Mouse (Mus musculus) liver, embryonic 14.5 days (tissue): Measurements from ENCODE around the gene Stx12. TPM values are rescaled to one million over a fixed set of nuclear protein-coding genes. Genes with fewer than 3 reads are reported as not detected.

Experiments
- ATAC-seq: fragments of 200-750 bp; cut with Nextera tagmentation; 2 replicates; pipeline ENCODE4 v1.8.0; 2017; ENCODE audit warnings: moderate number of reproducible peaks, mild to moderate bottlenecking, moderate library complexity; ENCODE audit not compliant: insufficient read depth
- DNase-seq, 3 experiments: peaks; one replicate each; pipeline ENCODE4 v3.0.0-alpha.2; 2012 to 2013; ENCODE audit warnings: low read depth in 3 of 3, low spot score in 3 of 3
- H3K27ac ChIP-seq: fragments of 300-500 bp; sonication (generic); 2 replicates; pipeline ENCODE4 v1.5.1; 2014; ENCODE audit warnings: moderate library complexity, mild to moderate bottlenecking, control low read depth, inconsistent platforms
- H3K27me3 ChIP-seq: fragments of 300-500 bp; sonication (generic); 2 replicates; pipeline ENCODE4 v1.6.1; 2014; ENCODE audit warnings: mild to moderate bottlenecking, low read length, moderate library complexity; ENCODE audit not compliant: control insufficient read depth, insufficient read depth
- H3K36me3 ChIP-seq: fragments of 300-500 bp; sonication (generic); replicated peaks from 2 replicates; pipeline ENCODE4 v1.6.1; 2014; ENCODE audit warnings: low read depth; ENCODE audit not compliant: control insufficient read depth, insufficient read depth
- H3K4me1 ChIP-seq, 2 experiments: fragments of 200-500 bp in 1 of 2; fragments of 300-500 bp in 1 of 2; sonication (generic) in 1 of 2; replicated peaks; 2 replicates each; pipeline ENCODE4 v1.6.1; 2012 to 2014; ENCODE audit warnings: antibody characterized with exemption in 1 of 2, inconsistent platforms in 1 of 2, low read length in 1 of 2; ENCODE audit not compliant: control insufficient read depth in 2 of 2, insufficient read depth in 2 of 2
- H3K4me2 ChIP-seq: fragments of 300-500 bp; sonication (generic); 2 replicates; pipeline ENCODE4 v1.6.1; 2014; ENCODE audit warnings: low read depth, mild to moderate bottlenecking, control low read depth, moderate library complexity
- H3K4me3 ChIP-seq, 2 experiments: fragments of 200-500 bp in 1 of 2; fragments of 300-500 bp in 1 of 2; sonication (generic) in 1 of 2; 2 replicates each; pipeline ENCODE4 v1.5.1; 2012 to 2014; ENCODE audit warnings: low read depth in 2 of 2, low read length in 2 of 2, mild to moderate bottlenecking in 2 of 2, control low read depth in 1 of 2, inconsistent platforms in 1 of 2, moderate library complexity in 1 of 2; ENCODE audit not compliant: insufficient read depth in 1 of 2
- H3K9ac ChIP-seq: fragments of 300-500 bp; sonication (generic); replicated peaks from 2 replicates; pipeline ENCODE4 v1.6.1; 2014; ENCODE audit warnings: mild to moderate bottlenecking, control low read depth, moderate library complexity
- H3K9me3 ChIP-seq: fragments of 300-500 bp; sonication (generic); 2 replicates; pipeline ENCODE4 v1.6.1; 2016; ENCODE audit warnings: low read length, mixed read lengths; ENCODE audit not compliant: control insufficient read depth
- CTCF ChIP-seq: IDR thresholded peaks from 2 replicates; pipeline ENCODE4 v1.5.1; 2016; ENCODE audit warnings: antibody characterized with exemption, low read depth, control low read depth
- EP300 ChIP-seq: IDR thresholded peaks from 2 replicates; pipeline ENCODE4 v1.6.1; 2016; ENCODE audit warnings: antibody characterized with exemption, low read depth
- WGBS: fragments of 180-500 bp; shearing (Covaris S2); extraction: QIAGEN DNeasy Blood & Tissue Kit; methylation state at CpG from one replicate; pipeline ENCODE4 v1.1.7; 2014; ENCODE audit not compliant: insufficient replicate concordance; 5-methylcytosine and 5-hydroxymethylcytosine counted together
- polyA plus RNA-seq, 2 experiments: library from polyadenylated mRNA; depleted of rRNA in 1 of 2; stranded (reverse) in 1 of 2; unstranded in 1 of 2; fragments of >200 nt; fragmentation: Nextera tagmentation in 1 of 2; extraction: Ambion mirVana in 1 of 2; gene quantifications; 2 replicates each; pipeline versions ENCODE4 v1.2.1 to v1.2.3; 2012 to 2014

The Stx12 gene
- polyA plus RNA-seq, 2 experiments: 12.9 to 16.9 TPM

DNA sequence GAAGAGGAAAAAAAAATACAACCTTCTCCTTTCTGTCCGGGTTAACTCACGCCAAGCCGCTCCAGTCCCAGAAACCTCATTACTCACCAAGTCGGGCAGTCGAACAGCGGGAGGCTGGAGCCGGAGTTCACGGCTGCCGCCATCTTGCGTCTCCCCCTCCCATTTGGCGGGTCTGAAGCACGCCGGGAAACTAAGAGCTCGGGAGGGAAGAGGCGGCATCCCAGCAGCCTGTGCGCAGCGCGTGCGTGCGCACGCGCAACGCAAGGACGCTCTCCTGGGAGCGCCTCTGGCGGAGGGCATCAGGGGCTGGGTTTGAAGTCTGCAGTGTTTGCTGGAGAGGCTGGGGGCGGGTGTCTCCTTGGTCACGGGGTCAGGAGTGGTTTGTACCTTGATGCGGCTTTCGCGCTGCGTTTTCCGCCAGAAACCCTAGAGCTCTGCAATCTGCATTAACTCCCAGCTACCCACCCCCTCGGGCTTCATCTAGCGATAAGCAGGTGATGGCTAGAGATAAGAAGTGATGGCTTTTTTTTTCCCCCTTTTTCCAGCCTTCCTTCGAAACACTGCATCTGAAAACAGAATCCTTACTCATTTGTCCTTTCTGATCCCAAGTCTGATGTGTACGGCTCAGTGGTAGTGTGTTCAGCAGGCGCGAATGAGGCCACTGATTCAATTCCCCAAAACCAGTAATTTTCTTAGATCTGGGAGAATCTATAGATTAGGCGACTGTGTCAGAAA lies 41.2 kb downstream of the Stx12 start, which contains the start of gene Ppp1r8:
Gene Ppp1r8, minus strand, starts transcription at position 200 of the 735 bp plus-strand sequence.
- peak within 1 kb of the TSS; percentile 60 for H3K27ac ChIP-seq
- H3K9me3 ChIP-seq: no peaks in the 10 kb centered on the region
- WGBS: 2% methylated on average over 40 of the region's 40 CpGs
- ATAC-seq (peak; percentile 97), DNase-seq (peak; percentile 81 to 84 (median 83))
- peaks cover 19% of the 10 kb centered on the region for H3K36me3 ChIP-seq
- H3K4me3 ChIP-seq: peak within 1 kb of the TSS; percentile 80 to 91
- peaks cover 6 to 9% of the 10 kb centered on the region in 2 experiments for H3K4me1 ChIP-seq
- H3K4me2 ChIP-seq: peak within 1 kb of the TSS; percentile 71
- TF ChIP-seq EP300: no peak; the same call in 1 of the 2 replicates
- TF ChIP-seq CTCF: peak; percentile 77
- H3K9ac ChIP-seq: peak within 1 kb of the TSS; percentile 76
- no peaks in the 10 kb centered on the region for H3K27me3 ChIP-seq

DNA sequence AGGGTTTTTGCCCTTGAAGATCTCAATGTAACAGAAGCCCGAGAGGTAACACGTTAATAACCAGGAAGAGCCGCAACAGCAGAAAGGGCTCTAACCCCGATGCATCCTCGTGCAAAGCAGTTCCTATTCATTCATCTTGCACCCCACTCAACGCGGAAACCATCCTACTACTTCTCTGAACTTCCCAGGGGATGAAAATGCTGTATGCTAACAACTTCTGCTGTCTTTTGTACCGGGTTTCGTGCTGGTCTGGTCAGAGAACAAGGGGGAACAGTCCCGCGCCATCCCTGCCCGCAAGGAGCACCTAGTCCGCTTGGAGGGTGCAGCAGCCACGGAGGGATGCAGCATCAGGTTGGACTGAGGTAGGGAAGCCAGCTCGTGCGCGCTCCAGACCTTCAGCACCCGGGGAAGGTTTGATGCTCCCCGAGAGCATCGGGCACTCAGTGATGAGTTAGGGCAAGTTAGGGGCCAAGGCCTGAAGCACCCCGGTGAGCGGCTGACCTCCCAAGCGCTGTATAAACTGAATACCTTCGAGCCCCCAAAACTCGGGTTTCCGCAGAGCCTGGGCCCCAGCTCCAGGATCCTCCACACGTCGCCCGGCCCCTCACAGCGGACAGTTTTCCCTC lies 41.9 kb downstream of the Stx12 start:
- under 1% methylated on average over 30 of the region's 30 CpGs for WGBS
- H3K4me1 ChIP-seq: peaks cover 6 to 9% of the 10 kb centered on the region in 2 experiments
- TF ChIP-seq CTCF (peak; percentile 12; the same call in 1 of the 2 replicates), EP300 (no peak)

DNA sequence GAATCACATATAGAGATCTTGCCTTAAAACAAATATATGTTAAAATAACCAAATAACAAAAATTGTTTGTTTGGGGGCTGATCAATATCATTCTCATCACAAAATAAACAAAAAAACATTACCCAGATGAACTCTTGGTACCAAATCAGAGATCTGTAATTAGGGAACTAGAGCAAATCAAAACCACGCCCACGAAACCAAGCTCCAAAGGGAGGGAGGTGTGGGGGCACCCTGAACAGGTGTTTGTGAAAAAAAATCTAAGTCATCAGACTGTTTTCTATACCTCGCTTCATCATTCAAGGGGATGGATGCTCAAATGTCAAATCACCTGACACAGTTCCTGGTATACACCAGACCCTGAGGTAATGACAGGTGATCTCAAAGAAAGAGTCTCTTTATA lies 42.8 kb downstream of the Stx12 start:
- Histone ChIP-seq H3K27me3 (no peaks in the 10 kb centered on the region), H3K36me3 (peaks cover 35% of the 10 kb centered on the region), H3K4me3 (peak overlapping the region; percentile 80 to 91; a peak in 3 of 4 replicates), H3K4me2 (peak overlapping the region; percentile 71), H3K4me1 (peaks cover 6 to 9% of the 10 kb centered on the region in 2 experiments), H3K9ac (peak overlapping the region; percentile 76), H3K9me3 (no peaks in the 10 kb centered on the region), H3K27ac (no peak overlapping the region)
- 61% methylated on average over 3 of the region's 3 CpGs for WGBS
- TF ChIP-seq CTCF: no peak
- no peak for TF ChIP-seq EP300
- DNase-seq (no peak), ATAC-seq (no peak)

More for the DNA sequence above, 41.9 kb downstream of the Stx12 start:
- Histone ChIP-seq H3K4me2 (peak overlapping the region; percentile 71), H3K27me3 (no peaks in the 10 kb centered on the region), H3K4me3 (peak overlapping the region; percentile 80 to 91), H3K9me3 (no peaks in the 10 kb centered on the region), H3K36me3 (peaks cover 26% of the 10 kb centered on the region), H3K9ac (peak overlapping the region; percentile 76), H3K27ac (peak overlapping the region; percentile 60)
- DNase-seq: peak in 1 of 3 experiments; percentile 28
- peak; percentile 40; the same call in 1 of the 2 replicates for ATAC-seq

DNA sequence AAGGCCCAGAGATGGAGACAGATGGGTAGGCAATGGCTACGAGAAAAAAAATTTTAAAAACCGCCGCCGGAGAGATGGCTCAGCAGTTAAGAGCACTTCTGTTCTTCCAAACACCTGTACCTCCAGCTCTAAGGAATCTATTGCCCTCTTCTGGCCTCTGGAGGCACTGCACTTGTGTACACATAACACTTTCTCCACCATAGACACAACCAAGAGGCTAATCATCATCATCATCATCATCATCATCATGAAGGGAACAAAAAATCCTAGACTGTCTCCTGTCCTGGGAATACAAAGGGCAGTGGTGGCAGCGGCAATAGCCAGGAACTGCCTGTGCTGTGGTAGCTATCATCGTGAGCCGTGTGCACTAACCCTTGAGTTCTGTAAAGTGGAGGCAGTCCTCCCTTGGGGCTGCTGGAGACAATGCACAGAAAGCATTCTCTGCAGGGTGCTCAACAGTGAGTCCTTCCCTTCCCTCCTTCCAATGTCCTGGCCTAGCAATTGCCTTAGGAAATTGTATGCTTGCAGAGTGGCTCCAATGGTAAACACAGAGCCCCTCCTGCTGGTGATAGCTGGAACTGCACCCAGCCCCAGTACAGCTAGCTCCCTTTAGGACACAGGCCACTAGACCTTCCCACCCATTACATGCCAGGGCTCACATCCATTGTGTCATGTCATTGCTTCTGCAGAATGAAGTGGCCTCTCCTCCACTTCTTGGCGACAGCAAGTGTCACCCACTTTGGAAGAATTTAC lies 60.5 kb downstream of the Stx12 start:
- Histone ChIP-seq H3K36me3 (peaks cover 21% of the 10 kb centered on the region), H3K27me3 (no peaks in the 10 kb centered on the region), H3K4me1 (no peaks in the 10 kb centered on the region), H3K4me2 (no peak overlapping the region), H3K4me3 (no peak overlapping the region), H3K9ac (no peak overlapping the region), H3K9me3 (no peaks in the 10 kb centered on the region), H3K27ac (no peak overlapping the region)
- 43% methylated on average over 8 of the region's 8 CpGs for WGBS
- peak; percentile 73 for ATAC-seq
- peak; percentile 97 for TF ChIP-seq CTCF
- TF ChIP-seq EP300: no peak
- DNase-seq: peak; percentile 61 to 66 (median 63)
